9 mouse cellular contexts compared by ENCODE assay signal in genomic region chr1:90205223-90205622, GRCm38 (mm10). TPM values are rescaled to one million over a fixed set of nuclear protein-coding genes. Genes with fewer than 3 reads are reported as not detected.
DNase-seq lines count a peak whose midpoint lies in the region; ATAC-seq lines count a peak whose summit lies in the region.
"Had no signal": no experiment of that assay in that cellular context is flagged by ENCODE, and none has a peak within 500 bp of the region (broad histone marks: within the 10 kb centered on the region; RNA-seq: fewer than 3 reads in every experiment).

No protein-coding gene starts in this region.

- peak; percentile 41 for DNase-seq in urinary bladder, postnatal 25 days (ENCODE audit: low spot score)
- no peak for DNase-seq in urinary bladder, postnatal 10 days (ENCODE audit: low spot score)
- DNase-seq in forebrain, embryonic 14.5 days (ENCODE audit: low spot score), result peak; percentile 91
- peak; percentile 66 to 68 for DNase-seq in layer of hippocampus, postnatal 36 days
- DNase-seq in lung, postnatal 4 days, result peak; percentile 71 to 72

- peaks cover 49% of the 10 kb centered on the region for H3K4me1 ChIP-seq in forebrain, embryonic 14.5 days (ENCODE audit: control insufficient read depth, insufficient read depth, low read length)
- H3K4me1 ChIP-seq in hindbrain, embryonic 13.5 days (replicated peaks), result peaks cover 81% of the 10 kb centered on the region
- H3K4me1 ChIP-seq in stomach, embryonic 16.5 days (ENCODE audit: control insufficient read depth, insufficient read depth, low read length), result peaks cover 26% of the 10 kb centered on the region

- H3K27me3 ChIP-seq in forebrain, embryonic 14.5 days (replicated peaks; ENCODE audit: control insufficient read depth, insufficient read depth, low read length), result no peaks in the 10 kb centered on the region
- peaks cover 27% of the 10 kb centered on the region for H3K27me3 ChIP-seq in hindbrain, embryonic 13.5 days
- H3K27me3 ChIP-seq in stomach, embryonic 16.5 days (ENCODE audit: control insufficient read depth, insufficient read depth, low read length), result no peaks in the 10 kb centered on the region; the same call in 1 of the 2 replicates

- peak; percentile 55 for ATAC-seq in forebrain, embryonic 14.5 days
- no peak for ATAC-seq in hindbrain, embryonic 13.5 days (ENCODE audit: low FRiP score)
- ATAC-seq in stomach, embryonic 16.5 days (ENCODE audit: insufficient read depth, low FRiP score), result peak; percentile 61; the same call in 1 of the 2 replicates
- no peak for ATAC-seq in activated CD4-positive, CD25-positive, alpha-beta regulatory T cell, adult 4 months

- peak overlapping the region; percentile 56 for H3K4me2 ChIP-seq in forebrain, embryonic 14.5 days (ENCODE audit: low read length)
- peak overlapping the region; percentile 64 for H3K4me2 ChIP-seq in hindbrain, embryonic 13.5 days
- H3K4me2 ChIP-seq in stomach, embryonic 16.5 days (ENCODE audit: low read depth, low read length), result peak overlapping the region; percentile 59

- no peaks in the 10 kb centered on the region for H3K36me3 ChIP-seq in forebrain, embryonic 14.5 days (ENCODE audit: control insufficient read depth, insufficient read depth, low read length)
- H3K36me3 ChIP-seq in hindbrain, embryonic 13.5 days, result no peaks in the 10 kb centered on the region
- no peaks in the 10 kb centered on the region for H3K36me3 ChIP-seq in stomach, embryonic 16.5 days (ENCODE audit: control insufficient read depth, insufficient read depth, low read length)

- peak overlapping the region; percentile 73 for H3K9ac ChIP-seq in forebrain, embryonic 14.5 days (ENCODE audit: low read length)
- peak overlapping the region; percentile 76 for H3K9ac ChIP-seq in hindbrain, embryonic 13.5 days
- H3K9ac ChIP-seq in stomach, embryonic 16.5 days (ENCODE audit: low read length), result peak overlapping the region; percentile 82

- 0% methylated on average over 6 of the region's 6 CpGs for WGBS in forebrain, embryonic 14.5 days
- under 1% methylated on average over 6 of the region's 6 CpGs for WGBS in hindbrain, embryonic 13.5 days
- 2% methylated on average over 6 of the region's 6 CpGs for WGBS in stomach, embryonic 16.5 days

- no peaks in the 10 kb centered on the region for H3K9me3 ChIP-seq in forebrain, embryonic 14.5 days (replicated peaks; ENCODE audit: control insufficient read depth, low read length)
- H3K9me3 ChIP-seq in hindbrain, embryonic 13.5 days, result no peaks in the 10 kb centered on the region
- H3K9me3 ChIP-seq in stomach, embryonic 16.5 days (replicated peaks; ENCODE audit: control insufficient read depth, low read length), result no peaks in the 10 kb centered on the region

- peak overlapping the region; percentile 78 for H3K27ac ChIP-seq in forebrain, embryonic 14.5 days (ENCODE audit: low read depth, low read length)
- H3K27ac ChIP-seq in hindbrain, embryonic 13.5 days, result peak overlapping the region; percentile 81
- H3K27ac ChIP-seq in stomach, embryonic 16.5 days (ENCODE audit: low read length), result peak overlapping the region; percentile 65

- peak overlapping the region; percentile 49 for H3K4me3 ChIP-seq in forebrain, embryonic 14.5 days (ENCODE audit: low read depth, low read length)
- peak overlapping the region; percentile 54 for H3K4me3 ChIP-seq in hindbrain, embryonic 13.5 days
- H3K4me3 ChIP-seq in stomach, embryonic 16.5 days (replicated peaks; ENCODE audit: low read length), result peak overlapping the region; percentile 64

RNA-seq across cellular contexts. Expression of gene Ackr3, which starts 1.4 kb away (rescaled TPM):
- 33.5 and 40.2 TPM in 2 replicates for polyA plus RNA-seq in forebrain, embryonic 14.5 days (2014; fragmentation: Nextera tagmentation; extraction: Ambion mirVana)
- polyA plus RNA-seq in hindbrain, embryonic 13.5 days (2015; fragmentation: Nextera tagmentation; extraction: Ambion mirVana), result 13.1 and 13.9 TPM in 2 replicates
- total RNA-seq in layer of hippocampus, postnatal 36 days (2021), result 10 to 100 TPM; 16.3 to 17.0 TPM
- 22.2 and 29.7 TPM in 2 replicates for polyA plus RNA-seq in stomach, embryonic 16.5 days (2015; fragmentation: Nextera tagmentation; extraction: Ambion mirVana)
- under 1 TPM; 0.15 to 0.21 TPM for polyA plus RNA-seq in activated CD4-positive, CD25-positive, alpha-beta regulatory T cell, adult 4 months (2017; shearing (Covaris generic))
- total RNA-seq: neutrophil, adult 5-6 weeks had no signal

RNA-seq across cellular contexts. Expression of gene Iqca, which starts 52.0 kb away (rescaled TPM):
- 0.95 and 0.99 TPM in 2 replicates for polyA plus RNA-seq in forebrain, embryonic 14.5 days (2014; fragmentation: Nextera tagmentation; extraction: Ambion mirVana)
- 0.78 and 1.6 TPM in 2 replicates for polyA plus RNA-seq in hindbrain, embryonic 13.5 days (2015; fragmentation: Nextera tagmentation; extraction: Ambion mirVana)
- total RNA-seq in layer of hippocampus, postnatal 36 days (2021), result 1 to 10 TPM in 1 of 2 experiments, under 1 TPM in 1; 0.63 to 1.3 TPM
- polyA plus RNA-seq in stomach, embryonic 16.5 days (2015; fragmentation: Nextera tagmentation; extraction: Ambion mirVana), result 0.12 TPM in 1 of 2 replicates, not detected in the other
- polyA plus RNA-seq in activated CD4-positive, CD25-positive, alpha-beta regulatory T cell, adult 4 months (2017; shearing (Covaris generic)), result not detected
- total RNA-seq: neutrophil, adult 5-6 weeks had no signal

Comparison
In these comparisons a context has a peak if more than half of its experiments do, and no peak if none do; other contexts are left out.
1. ATAC-seq: peak in forebrain, embryonic 14.5 days (single experiment) and stomach, embryonic 16.5 days (single experiment); none in hindbrain, embryonic 13.5 days (single experiment) and activated CD4-positive, CD25-positive, alpha-beta regulatory T cell, adult 4 months (single experiment).
2. RNA of gene Ackr3, which starts 1.4 kb away (polyA plus RNA-seq): 33.5 to 40.2 TPM in forebrain, embryonic 14.5 days, 22.2 to 29.7 TPM in stomach, embryonic 16.5 days and 13.1 to 13.9 TPM in hindbrain, embryonic 13.5 days; 0.15 to 0.21 TPM in activated CD4-positive, CD25-positive, alpha-beta regulatory T cell, adult 4 months; every median in the first group is over 10 times any median in the second.
3. Peak in every context shown above with its lines, with median percentiles within 50 percentile points of each other: H3K27ac ChIP-seq, H3K4me2 ChIP-seq, H3K4me3 ChIP-seq and H3K9ac ChIP-seq.